Mouse (Mus musculus) G1E (cell line): Measurements from ENCODE around the gene Glod4.

Source experiments
- CTCF ChIP-seq: IDR thresholded peaks from 2 replicates; pipeline ENCODE4 v1.5.1; 2012; ENCODE audit warnings: low read depth, low read length, inconsistent platforms, mixed read lengths
- GATA1 ChIP-seq: IDR thresholded peaks from 2 replicates; pipeline ENCODE4 v1.6.1; 2012; ENCODE audit warnings: borderline replicate concordance, low read length, inconsistent platforms, mixed read lengths
- GATA2 ChIP-seq: IDR thresholded peaks from 2 replicates; pipeline ENCODE4 v1.6.1; 2012; ENCODE audit warnings: low read depth, low read length, inconsistent platforms, borderline replicate concordance
- POLR2AphosphoS5 ChIP-seq: IDR thresholded peaks from 2 replicates; pipeline ENCODE4 v1.6.1; 2012; ENCODE audit warnings: low read depth, low read length, inconsistent platforms; ENCODE audit not compliant: insufficient replicate concordance
- TAL1 ChIP-seq: conservative IDR thresholded peaks from 2 replicates; pipeline ENCODE4 v1.6.1; 2012; ENCODE audit warnings: low read depth, low read length, inconsistent platforms, mixed read lengths

DNA sequence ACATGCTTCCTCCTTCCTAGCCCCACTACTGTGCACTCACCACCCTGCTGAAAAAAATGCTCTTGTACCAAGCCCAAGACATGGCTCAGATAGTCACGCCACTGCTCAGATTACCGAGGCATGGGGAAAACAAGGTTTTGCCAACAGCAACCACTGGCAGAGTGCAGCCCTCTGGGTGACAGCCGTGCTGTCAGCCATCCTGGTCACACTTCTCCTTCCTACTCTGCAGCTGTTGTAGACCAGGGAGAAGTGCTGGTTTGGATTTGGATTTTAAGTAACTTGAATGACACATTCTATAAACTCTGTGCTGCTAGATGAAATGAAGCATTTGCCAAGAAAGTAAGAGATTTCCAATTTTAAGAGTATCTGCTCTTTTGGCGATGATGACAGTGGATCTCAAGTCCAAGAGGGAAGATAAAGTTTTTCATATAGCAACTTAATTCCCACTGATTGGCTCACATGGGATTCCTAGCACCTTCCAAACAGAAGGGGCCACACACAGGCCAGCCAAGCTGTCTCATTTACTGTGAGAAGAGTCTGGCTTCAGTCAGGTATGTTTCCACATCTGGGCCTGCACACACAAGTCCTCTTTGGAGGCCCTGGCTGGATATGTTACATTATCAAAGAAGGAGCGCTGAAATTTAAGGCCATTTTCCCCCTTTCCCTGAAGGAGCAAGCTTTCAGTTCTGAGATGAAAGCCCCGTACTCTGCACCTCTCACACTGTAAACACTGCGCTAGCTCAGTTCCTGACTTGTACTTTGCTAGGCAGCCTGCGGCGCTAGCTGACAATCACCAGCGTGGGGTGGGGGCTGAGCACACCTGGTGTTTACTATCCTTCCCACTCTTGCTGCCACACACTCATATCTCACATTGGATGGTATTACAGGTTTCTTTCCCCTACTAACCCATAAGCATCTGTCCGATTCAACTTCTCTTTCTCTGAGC, 136.7 kb downstream of the Glod4 start:
- TF ChIP-seq CTCF (no peak), POLR2AphosphoS5 (no peak), TAL1 (no peak), GATA1 (no peak), GATA2 (no peak)
